Mouse (Mus musculus): ENCODE results near the gene Nrip2.

- TF ChIP-seq CTCF (IDR thresholded peaks at IDR 0.05) (no peak), POLR2A (IDR thresholded peaks at IDR 0.05; ENCODE audit: insufficient read depth, low read depth, low read length) (no peak)
Observed at GRCm38 (mm10) chr6:128418076-128418475, 19.0 kb downstream of the Nrip2 start.
